Mouse (Mus musculus): Measurements from ENCODE around the gene Cyb561d2. TPM values are rescaled to one million over a fixed set of nuclear protein-coding genes. Genes with fewer than 3 reads are reported as not detected.

The Cyb561d2 gene
- polyA plus RNA-seq, 1 experiment: 29.4 TPM

- no peak overlapping the region for H3K27ac ChIP-seq (ENCODE audit: control insufficient read depth, insufficient read depth, low read depth, low read length)
- H3K36me3 ChIP-seq (ENCODE audit: control insufficient read depth, insufficient read depth, low read length): no peaks in the 10 kb centered on the region; the same call in none of the 2 replicates
- peaks cover 21% of the 10 kb centered on the region for H3K4me1 ChIP-seq (ENCODE audit: control insufficient read depth, insufficient read depth, low read length)
- peak overlapping the region; percentile 92 for H3K4me3 ChIP-seq (ENCODE audit: control insufficient read depth, low read depth, low read length)
- TF ChIP-seq CTCF (IDR thresholded peaks at IDR 0.05; ENCODE audit: control insufficient read depth, insufficient read depth, insufficient replicate concordance, low read depth, low read length): no peak
- TF ChIP-seq POLR2A (IDR thresholded peaks at IDR 0.05; ENCODE audit: control insufficient read depth, low read depth, low read length): no peak
- no peaks in the 10 kb centered on the region for H3K27me3 ChIP-seq (ENCODE audit: control insufficient read depth, insufficient read depth, low read length)
Measured at GRCm38 (mm10) chr9:107542721-107543120, 728 bp upstream of the Cyb561d2 start.

DNA sequence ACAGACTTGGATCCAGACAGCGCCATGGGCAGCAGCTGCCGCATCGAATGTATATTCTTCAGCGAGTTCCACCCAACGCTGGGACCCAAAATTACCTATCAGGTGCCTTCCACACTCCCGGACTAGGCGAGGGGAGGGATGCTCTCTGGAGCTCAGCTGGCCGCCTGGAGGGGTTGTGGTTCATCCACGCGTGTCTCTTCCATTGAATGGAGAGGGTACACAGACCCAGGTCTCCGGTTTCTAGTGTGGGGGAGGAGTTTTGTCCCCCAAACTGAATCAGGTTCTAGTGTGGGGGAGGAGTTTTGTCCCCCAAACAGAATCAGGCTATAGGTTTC lies 326 bp upstream of the Cyb561d2 start:
- TF ChIP-seq POLR2A (IDR thresholded peaks at IDR 0.05; ENCODE audit: control insufficient read depth, low read depth, low read length): no peak
- TF ChIP-seq CTCF (IDR thresholded peaks at IDR 0.05; ENCODE audit: control insufficient read depth, insufficient read depth, insufficient replicate concordance, low read depth, low read length): no peak
- no peaks in the 10 kb centered on the region; the same call in none of the 2 replicates for H3K36me3 ChIP-seq (ENCODE audit: control insufficient read depth, insufficient read depth, low read length)
- H3K27ac ChIP-seq (ENCODE audit: control insufficient read depth, insufficient read depth, low read depth, low read length): peak overlapping the region; percentile 64
- no peaks in the 10 kb centered on the region for H3K27me3 ChIP-seq (ENCODE audit: control insufficient read depth, insufficient read depth, low read length)
- peak overlapping the region; percentile 92 for H3K4me3 ChIP-seq (ENCODE audit: control insufficient read depth, low read depth, low read length)
- peaks cover 19% of the 10 kb centered on the region for H3K4me1 ChIP-seq (ENCODE audit: control insufficient read depth, insufficient read depth, low read length)

- Histone ChIP-seq H3K4me3 (ENCODE audit: control insufficient read depth, low read depth, low read length) (peak overlapping the region; percentile 92), H3K27me3 (ENCODE audit: control insufficient read depth, insufficient read depth, low read length) (no peaks in the 10 kb centered on the region), H3K36me3 (ENCODE audit: control insufficient read depth, insufficient read depth, low read length) (no peaks in the 10 kb centered on the region; the same call in none of the 2 replicates), H3K27ac (ENCODE audit: control insufficient read depth, insufficient read depth, low read depth, low read length) (peak overlapping the region; percentile 85), H3K4me1 (ENCODE audit: control insufficient read depth, insufficient read depth, low read length) (peaks cover 14% of the 10 kb centered on the region)
- TF ChIP-seq POLR2A (IDR thresholded peaks at IDR 0.05; ENCODE audit: control insufficient read depth, low read depth, low read length) (no peak), CTCF (IDR thresholded peaks at IDR 0.05; ENCODE audit: control insufficient read depth, insufficient read depth, insufficient replicate concordance, low read depth, low read length) (no peak)
Measured at GRCm38 (mm10) chr9:107541005-107541404, 988 bp downstream of the Cyb561d2 start.

- Histone ChIP-seq H3K27me3 (ENCODE audit: control insufficient read depth, insufficient read depth, low read length) (no peaks in the 10 kb centered on the region), H3K4me1 (ENCODE audit: control insufficient read depth, insufficient read depth, low read length) (peaks cover 19% of the 10 kb centered on the region), H3K4me3 (ENCODE audit: control insufficient read depth, low read depth, low read length) (peak overlapping the region; percentile 92), H3K27ac (ENCODE audit: control insufficient read depth, insufficient read depth, low read depth, low read length) (no peak overlapping the region), H3K36me3 (ENCODE audit: control insufficient read depth, insufficient read depth, low read length) (no peaks in the 10 kb centered on the region; the same call in none of the 2 replicates)
- TF ChIP-seq POLR2A (IDR thresholded peaks at IDR 0.05; ENCODE audit: control insufficient read depth, low read depth, low read length) (no peak), CTCF (IDR thresholded peaks at IDR 0.05; ENCODE audit: control insufficient read depth, insufficient read depth, insufficient replicate concordance, low read depth, low read length) (no peak)
Measured at GRCm38 (mm10) chr9:107540420-107540819, 1.6 kb downstream of the Cyb561d2 start.

GRCm38 (mm10) chr9:107539940-107540339 lies 2.1 kb downstream of the Cyb561d2 start:
- H3K36me3 ChIP-seq (ENCODE audit: control insufficient read depth, insufficient read depth, low read length): no peaks in the 10 kb centered on the region; the same call in none of the 2 replicates
- no peaks in the 10 kb centered on the region for H3K27me3 ChIP-seq (ENCODE audit: control insufficient read depth, insufficient read depth, low read length)
- TF ChIP-seq POLR2A (IDR thresholded peaks at IDR 0.05; ENCODE audit: control insufficient read depth, low read depth, low read length): peak; percentile 33; the same call in 1 of the 2 replicates
- no peak for TF ChIP-seq CTCF (IDR thresholded peaks at IDR 0.05; ENCODE audit: control insufficient read depth, insufficient read depth, insufficient replicate concordance, low read depth, low read length)
- H3K4me1 ChIP-seq (ENCODE audit: control insufficient read depth, insufficient read depth, low read length): peaks cover 20% of the 10 kb centered on the region
- H3K27ac ChIP-seq (ENCODE audit: control insufficient read depth, insufficient read depth, low read depth, low read length): no peak overlapping the region
- H3K4me3 ChIP-seq (ENCODE audit: control insufficient read depth, low read depth, low read length): peak overlapping the region; percentile 10

DNA sequence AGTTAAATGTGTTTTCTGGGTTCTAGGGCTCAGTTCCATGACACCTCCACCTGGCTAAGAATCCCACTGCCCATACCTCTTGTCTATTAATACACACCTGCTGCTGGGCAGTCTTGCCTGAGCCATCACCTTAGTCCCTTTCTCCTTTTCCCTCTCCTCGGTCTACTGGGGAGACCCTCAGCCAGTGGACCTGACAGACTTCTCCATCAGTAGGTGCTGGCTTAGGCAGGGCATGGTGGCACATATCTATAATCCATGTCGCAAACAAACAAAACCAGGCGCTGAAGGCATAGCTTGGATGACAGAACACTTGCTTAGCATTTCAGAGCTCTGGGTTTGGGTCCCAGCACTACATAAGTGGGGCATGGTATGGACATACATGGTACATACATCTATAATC lies 3.3 kb downstream of the Cyb561d2 start:
- no peaks in the 10 kb centered on the region for H3K27me3 ChIP-seq (ENCODE audit: control insufficient read depth, insufficient read depth, low read length)
- TF ChIP-seq POLR2A (IDR thresholded peaks at IDR 0.05; ENCODE audit: control insufficient read depth, low read depth, low read length) (no peak), CTCF (IDR thresholded peaks at IDR 0.05; ENCODE audit: control insufficient read depth, insufficient read depth, insufficient replicate concordance, low read depth, low read length) (no peak)
- no peak overlapping the region for H3K27ac ChIP-seq (ENCODE audit: control insufficient read depth, insufficient read depth, low read depth, low read length)
- H3K36me3 ChIP-seq (ENCODE audit: control insufficient read depth, insufficient read depth, low read length): no peaks in the 10 kb centered on the region; the same call in none of the 2 replicates
- H3K4me1 ChIP-seq (ENCODE audit: control insufficient read depth, insufficient read depth, low read length): peaks cover 26% of the 10 kb centered on the region
- no peak overlapping the region for H3K4me3 ChIP-seq (ENCODE audit: control insufficient read depth, low read depth, low read length)

DNA sequence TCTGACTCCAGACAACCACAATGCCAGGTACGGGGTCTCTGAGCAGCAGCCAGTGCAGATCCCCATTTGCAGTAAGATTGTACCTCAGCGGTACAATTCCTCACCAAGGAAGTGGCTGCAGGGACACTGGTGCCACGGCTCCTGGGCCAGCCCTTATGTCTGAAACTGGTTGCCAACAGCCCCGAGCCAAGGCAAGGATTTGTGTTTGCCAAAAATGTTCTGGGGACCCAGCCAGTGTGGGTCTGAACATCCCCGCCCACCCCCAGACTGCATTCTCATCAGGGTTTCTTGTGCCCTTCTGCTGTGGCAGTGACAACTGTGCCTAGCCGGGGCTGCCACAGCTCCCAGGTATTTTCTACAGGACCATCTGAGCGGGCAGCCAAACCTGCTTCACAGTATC lies 3.8 kb downstream of the Cyb561d2 start:
- Histone ChIP-seq H3K4me3 (ENCODE audit: control insufficient read depth, low read depth, low read length) (no peak overlapping the region), H3K36me3 (ENCODE audit: control insufficient read depth, insufficient read depth, low read length) (no peaks in the 10 kb centered on the region; the same call in none of the 2 replicates), H3K4me1 (ENCODE audit: control insufficient read depth, insufficient read depth, low read length) (peaks cover 26% of the 10 kb centered on the region), H3K27me3 (ENCODE audit: control insufficient read depth, insufficient read depth, low read length) (no peaks in the 10 kb centered on the region), H3K27ac (ENCODE audit: control insufficient read depth, insufficient read depth, low read depth, low read length) (no peak overlapping the region)
- TF ChIP-seq POLR2A (IDR thresholded peaks at IDR 0.05; ENCODE audit: control insufficient read depth, low read depth, low read length) (no peak), CTCF (IDR thresholded peaks at IDR 0.05; ENCODE audit: control insufficient read depth, insufficient read depth, insufficient replicate concordance, low read depth, low read length) (no peak)

Measured in testis, adult 2 months (tissue).